ENCODE assay signal across 11 mouse cellular contexts in genomic region chr5:83354846-83355561, GRCm38 (mm10). TPM values are rescaled to one million over a fixed set of nuclear protein-coding genes. Genes with fewer than 3 reads are reported as not detected.
A peak's percentile ranks its signal among the peaks of the same experiment; 100 is the strongest.
DNase-seq lines count a peak whose midpoint lies in the region; ATAC-seq and TF ChIP-seq lines count a peak whose summit lies in the region.
"Had no signal": no experiment of that assay in that cellular context is flagged by ENCODE, and none has a peak within 500 bp of the region (broad histone marks: within the 10 kb centered on the region; RNA-seq: fewer than 3 reads in every experiment).

Gene Tecrl, minus strand, starts transcription at chr5:83355195.

- H3K4me2 ChIP-seq in hindbrain, embryonic 11.5 days (replicated peaks; ENCODE audit: low read depth, low read length), result no peak within 1 kb of the TSS
- H3K4me2 ChIP-seq in hindbrain, embryonic 12.5 days (replicated peaks), result no peak within 1 kb of the TSS
- no peak within 1 kb of the TSS for H3K4me2 ChIP-seq in hindbrain, postnatal 0 days (ENCODE audit: low read depth, low read length)
- H3K4me2 ChIP-seq in midbrain, embryonic 16.5 days (ENCODE audit: low read length), result peak within 1 kb of the TSS; percentile 22; the same call in 1 of the 2 replicates
- H3K4me2 ChIP-seq: embryonic facial prominence, embryonic 12.5 days had no signal

- no peaks in the 10 kb centered on the region for H3K9me3 ChIP-seq in hindbrain, embryonic 11.5 days (ENCODE audit: control insufficient read depth, low read length)
- H3K9me3 ChIP-seq in hindbrain, embryonic 12.5 days (replicated peaks), result no peaks in the 10 kb centered on the region
- H3K9me3 ChIP-seq in hindbrain, postnatal 0 days (ENCODE audit: low read length), result no peaks in the 10 kb centered on the region
- H3K9me3 ChIP-seq in midbrain, embryonic 16.5 days (replicated peaks; ENCODE audit: control insufficient read depth, low read length, poor library complexity, severe bottlenecking), result no peaks in the 10 kb centered on the region
- H3K9me3 ChIP-seq: embryonic facial prominence, embryonic 12.5 days had no signal

- no peaks in the 10 kb centered on the region for H3K4me1 ChIP-seq in hindbrain, embryonic 11.5 days (replicated peaks; ENCODE audit: control insufficient read depth, insufficient read depth, low read length)
- H3K4me1 ChIP-seq in hindbrain, embryonic 12.5 days, result peaks cover 3% of the 10 kb centered on the region
- no peaks in the 10 kb centered on the region for H3K4me1 ChIP-seq in hindbrain, postnatal 0 days (ENCODE audit: insufficient read depth, low read length)
- H3K4me1 ChIP-seq in midbrain, embryonic 16.5 days (ENCODE audit: control insufficient read depth, insufficient read depth, low read length), result peaks cover 4% of the 10 kb centered on the region
- H3K4me1 ChIP-seq: embryonic facial prominence, embryonic 12.5 days had no signal

- ATAC-seq in hindbrain, embryonic 11.5 days (ENCODE audit: low FRiP score), result peak; percentile 28; the same call in 1 of the 2 replicates
- no peak for ATAC-seq in hindbrain, embryonic 12.5 days (ENCODE audit: low FRiP score)
- ATAC-seq in hindbrain, postnatal 0 days, result no peak
- ATAC-seq in midbrain, embryonic 16.5 days, result no peak
- ATAC-seq: intestine, postnatal 0 days had no signal

- H3K27ac ChIP-seq in hindbrain, embryonic 11.5 days (ENCODE audit: low read depth, low read length), result no peak within 1 kb of the TSS
- H3K27ac ChIP-seq in hindbrain, embryonic 12.5 days, result no peak within 1 kb of the TSS
- no peak within 1 kb of the TSS for H3K27ac ChIP-seq in hindbrain, postnatal 0 days
- H3K27ac ChIP-seq in midbrain, embryonic 16.5 days (ENCODE audit: low read length), result no peak within 1 kb of the TSS
- H3K27ac ChIP-seq: embryonic facial prominence, embryonic 12.5 days had no signal

- no peak for TF ChIP-seq CTCF in hindbrain, postnatal 0 days (IDR thresholded peaks at IDR 0.05; ENCODE audit: low read depth)

- H3K9ac ChIP-seq in hindbrain, embryonic 11.5 days (ENCODE audit: low read depth, low read length), result no peak within 1 kb of the TSS
- no peak within 1 kb of the TSS for H3K9ac ChIP-seq in hindbrain, embryonic 12.5 days
- no peak within 1 kb of the TSS for H3K9ac ChIP-seq in hindbrain, postnatal 0 days (replicated peaks; ENCODE audit: low read length)
- H3K9ac ChIP-seq in midbrain, embryonic 16.5 days (ENCODE audit: low read depth, low read length), result no peak within 1 kb of the TSS
- H3K9ac ChIP-seq: embryonic facial prominence, embryonic 12.5 days had no signal

- 25% methylated on average over 9 of the region's 9 CpGs for WGBS in hindbrain, embryonic 11.5 days
- WGBS in hindbrain, embryonic 12.5 days, result 23% methylated on average over 9 of the region's 9 CpGs
- WGBS in hindbrain, postnatal 0 days, result 25% methylated on average over 9 of the region's 9 CpGs
- WGBS in midbrain, embryonic 16.5 days, result 28% methylated on average over 9 of the region's 9 CpGs

- no peak within 1 kb of the TSS for H3K4me3 ChIP-seq in hindbrain, embryonic 11.5 days (ENCODE audit: low read depth, low read length)
- H3K4me3 ChIP-seq in hindbrain, embryonic 12.5 days, result no peak within 1 kb of the TSS
- no peak within 1 kb of the TSS for H3K4me3 ChIP-seq in hindbrain, postnatal 0 days (ENCODE audit: low read length)
- H3K4me3 ChIP-seq in midbrain, embryonic 16.5 days (ENCODE audit: low read depth, low read length), result no peak within 1 kb of the TSS
- H3K4me3 ChIP-seq: embryonic facial prominence, embryonic 12.5 days had no signal

- H3K27me3 ChIP-seq in hindbrain, embryonic 11.5 days (ENCODE audit: control insufficient read depth, insufficient read depth, low read length), result no peaks in the 10 kb centered on the region
- H3K27me3 ChIP-seq in hindbrain, embryonic 12.5 days, result no peaks in the 10 kb centered on the region
- H3K27me3 ChIP-seq in hindbrain, postnatal 0 days (ENCODE audit: insufficient read depth, low read length), result no peaks in the 10 kb centered on the region
- H3K27me3 ChIP-seq in midbrain, embryonic 16.5 days (ENCODE audit: control insufficient read depth, insufficient read depth, low read depth, low read length), result no peaks in the 10 kb centered on the region
- H3K27me3 ChIP-seq: embryonic facial prominence, embryonic 12.5 days had no signal

- H3K36me3 ChIP-seq in hindbrain, embryonic 11.5 days (ENCODE audit: control insufficient read depth, insufficient read depth, low read length), result no peaks in the 10 kb centered on the region
- no peaks in the 10 kb centered on the region for H3K36me3 ChIP-seq in hindbrain, embryonic 12.5 days
- H3K36me3 ChIP-seq in hindbrain, postnatal 0 days (ENCODE audit: insufficient read depth, low read length), result no peaks in the 10 kb centered on the region
- H3K36me3 ChIP-seq in midbrain, embryonic 16.5 days (ENCODE audit: control insufficient read depth, insufficient read depth, low read length), result no peaks in the 10 kb centered on the region
- H3K36me3 ChIP-seq: embryonic facial prominence, embryonic 12.5 days had no signal

- DNase-seq in hindbrain, embryonic 11.5 days (ENCODE audit: low spot score), result peak; percentile 17
- DNase-seq in heart, adult 8-10 months (ENCODE audit: low spot score), result peak; percentile 58
- DNase-seq in hindbrain, postnatal 0 days (ENCODE audit: low spot score), result peak; percentile 2
- DNase-seq in layer of hippocampus, postnatal 25 days (ENCODE audit: extremely low spot score in 1 of 2, low spot score in 1 of 2), result no peak
- DNase-seq in kidney, adult 8-10 months, result no peak
- DNase-seq in right cerebral cortex, postnatal 36 days (ENCODE audit: low spot score in 2 of 2), result no peak

RNA-seq across cellular contexts. Expression of gene Tecrl, which starts in this region (rescaled TPM):
- 0.42 and 0.76 TPM in 2 replicates for polyA plus RNA-seq in hindbrain, embryonic 11.5 days (2014; fragmentation: Nextera tagmentation; extraction: Ambion mirVana)
- 0.66 and 0.82 TPM in 2 replicates for polyA plus RNA-seq in hindbrain, embryonic 12.5 days (2016; fragmentation: Nextera tagmentation; extraction: Ambion mirVana)
- 10 to 100 TPM; 77.0 to 91.4 (median 85.0) TPM for total RNA-seq in heart, adult 8-10 months (2022)
- total RNA-seq in hindbrain, postnatal 0 days (2014; rRNA removed), result 0.42 and 0.43 TPM in 2 replicates
- polyA plus RNA-seq in hindbrain, postnatal 0 days (2015; fragmentation: Nextera tagmentation; extraction: Ambion mirVana), result 0.33 and 0.38 TPM in 2 replicates
- 0.08 and 0.24 TPM in 2 replicates for polyA plus RNA-seq in midbrain, embryonic 16.5 days (2015; fragmentation: Nextera tagmentation; extraction: Ambion mirVana)
- total RNA-seq in layer of hippocampus, postnatal 25 days (2021), result not detected
- total RNA-seq: megakaryocyte-erythroid progenitor cell, adult 5-6 weeks had no signal
- polyA plus RNA-seq: intestine, postnatal 0 days had no signal

Comparison
In these comparisons a context has a peak if more than half of its experiments do, and no peak if none do; other contexts are left out.
1. RNA of gene Tecrl (total RNA-seq): 77.0 to 91.4 TPM in heart, adult 8-10 months; 0.42 to 0.43 TPM in hindbrain, postnatal 0 days and not detected in layer of hippocampus, postnatal 25 days; every median in the first group is over 10 times any median in the second.
2. Peak in DNase-seq and ATAC-seq in hindbrain, embryonic 11.5 days; RNA of the gene not detected or under 1 TPM.
3. Peak in DNase-seq in hindbrain, postnatal 0 days; RNA of the gene not detected or under 1 TPM.